Mouse (Mus musculus): ENCODE data around the gene Asb3. TPM values are rescaled to one million over a fixed set of nuclear protein-coding genes. Genes with fewer than 3 reads are reported as not detected.
A peak's percentile ranks its signal among the peaks of the same experiment; 100 is the strongest.

Gene Asb3
- 35.9 and 41.2 TPM in 2 replicates for polyA plus RNA-seq (2015; fragmentation: Nextera tagmentation; extraction: Ambion mirVana)

GRCm38 (mm10) chr11:30885171-30885871 lies at the start of gene Asb3, which contains the start of gene Gpr75:
Gene Asb3 (plus strand): TSS chr11:30885416.
Gene Gpr75 (plus strand): TSS chr11:30885358.
- 2% methylated on average over 40 of the region's 41 CpGs for WGBS

GRCm38 (mm10) chr11:30838793-30839192 lies 46.4 kb upstream of the Asb3 start:
- H3K4me2 ChIP-seq (replicated peaks), result no peak overlapping the region
- 96% methylated on average over 2 of the region's 2 CpGs for WGBS
- ATAC-seq (replicated peaks), result no peak

More at GRCm38 (mm10) chr11:30885171-30885871, at the start of gene Asb3, which contains the start of gene Gpr75:
- H3K27me3 ChIP-seq, result no peaks in the 10 kb centered on the region
- peak within 1 kb of the TSS; percentile 77 for H3K4me3 ChIP-seq
- peaks cover 5% of the 10 kb centered on the region; the same call in 1 of the 2 replicates for H3K4me1 ChIP-seq
- H3K4me2 ChIP-seq (replicated peaks), result peak within 1 kb of the TSS; percentile 81
- peak within 1 kb of the TSS; percentile 92 for H3K9ac ChIP-seq (replicated peaks)
- ATAC-seq (replicated peaks), result peak; percentile 97
- no peaks in the 10 kb centered on the region for H3K9me3 ChIP-seq
- H3K27ac ChIP-seq (replicated peaks), result peak within 1 kb of the TSS; percentile 70
- H3K36me3 ChIP-seq, result no peaks in the 10 kb centered on the region

DNA sequence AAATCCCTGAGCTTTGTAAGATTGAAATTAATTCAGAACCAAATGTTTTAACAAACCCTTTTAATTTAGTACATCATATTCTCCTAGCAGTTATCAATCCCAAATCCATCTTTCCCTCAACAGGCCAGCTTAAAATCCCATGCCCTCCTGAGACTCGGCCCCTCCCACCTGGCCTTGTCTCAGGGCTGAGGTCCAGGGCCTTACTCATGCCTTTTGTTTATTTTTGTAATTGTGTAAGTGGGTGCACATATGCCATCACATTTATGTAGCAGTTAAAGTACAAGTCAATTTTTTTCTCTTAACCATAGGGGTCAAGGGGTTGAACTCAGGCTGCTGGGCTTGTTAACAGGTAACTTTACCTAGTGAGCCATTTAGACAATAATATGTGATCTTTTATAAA lies 40.9 kb upstream of the Asb3 start:
- Histone ChIP-seq H3K36me3 (peaks cover 42% of the 10 kb centered on the region), H3K4me1 (no peaks in the 10 kb centered on the region), H3K4me3 (no peak overlapping the region), H3K9me3 (no peaks in the 10 kb centered on the region), H3K27me3 (no peaks in the 10 kb centered on the region), H3K9ac (replicated peaks) (no peak overlapping the region), H3K27ac (replicated peaks) (no peak overlapping the region), H3K4me2 (replicated peaks) (no peak overlapping the region)
- no peak for ATAC-seq (replicated peaks)
- 90% methylated on average over 1 of the region's 1 CpGs for WGBS

More at GRCm38 (mm10) chr11:30838793-30839192, 46.4 kb upstream of the Asb3 start:
- H3K27me3 ChIP-seq, result no peaks in the 10 kb centered on the region
- no peaks in the 10 kb centered on the region for H3K9me3 ChIP-seq
- H3K27ac ChIP-seq (replicated peaks), result no peak overlapping the region
- H3K36me3 ChIP-seq, result peaks cover 47% of the 10 kb centered on the region
- H3K9ac ChIP-seq (replicated peaks), result no peak overlapping the region
- H3K4me3 ChIP-seq, result no peak overlapping the region
- no peaks in the 10 kb centered on the region for H3K4me1 ChIP-seq

- no peak for ATAC-seq (replicated peaks)
- Histone ChIP-seq H3K36me3 (peaks cover 49% of the 10 kb centered on the region), H3K9ac (replicated peaks) (no peak overlapping the region), H3K27me3 (no peaks in the 10 kb centered on the region), H3K4me3 (no peak overlapping the region), H3K9me3 (no peaks in the 10 kb centered on the region), H3K27ac (replicated peaks) (no peak overlapping the region), H3K4me1 (no peaks in the 10 kb centered on the region), H3K4me2 (replicated peaks) (no peak overlapping the region)
Observed at GRCm38 (mm10) chr11:30872425-30872824, 12.8 kb upstream of the Asb3 start.

DNA sequence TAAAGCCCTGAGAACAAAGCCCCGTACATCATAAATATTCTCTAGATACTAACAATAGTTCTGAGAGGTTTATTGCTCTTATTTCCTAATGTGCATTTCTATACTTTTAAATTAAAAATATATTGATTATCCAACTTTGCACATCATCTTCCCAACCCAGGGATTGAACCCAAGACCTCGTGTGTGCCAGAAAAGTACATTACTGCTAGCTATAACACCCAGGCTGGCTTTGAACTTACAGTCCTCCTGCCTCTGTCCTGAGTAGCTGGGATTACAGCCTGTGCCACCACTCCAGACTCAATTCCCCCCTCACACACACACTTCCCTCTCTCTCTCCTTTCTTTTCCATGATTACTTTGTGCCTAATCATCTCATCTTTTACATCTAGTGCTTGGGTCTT lies 2.9 kb downstream of the Asb3 start:
- WGBS, result 90% methylated on average over 2 of the region's 2 CpGs
- H3K27ac ChIP-seq (replicated peaks), result no peak overlapping the region
- H3K9me3 ChIP-seq, result no peaks in the 10 kb centered on the region
- no peaks in the 10 kb centered on the region for H3K27me3 ChIP-seq
- H3K9ac ChIP-seq (replicated peaks), result no peak overlapping the region
- H3K4me1 ChIP-seq, result peaks cover 5% of the 10 kb centered on the region; the same call in 1 of the 2 replicates
- ATAC-seq (replicated peaks), result no peak
- H3K36me3 ChIP-seq, result no peaks in the 10 kb centered on the region
- no peak overlapping the region for H3K4me2 ChIP-seq (replicated peaks)
- no peak overlapping the region for H3K4me3 ChIP-seq

DNA sequence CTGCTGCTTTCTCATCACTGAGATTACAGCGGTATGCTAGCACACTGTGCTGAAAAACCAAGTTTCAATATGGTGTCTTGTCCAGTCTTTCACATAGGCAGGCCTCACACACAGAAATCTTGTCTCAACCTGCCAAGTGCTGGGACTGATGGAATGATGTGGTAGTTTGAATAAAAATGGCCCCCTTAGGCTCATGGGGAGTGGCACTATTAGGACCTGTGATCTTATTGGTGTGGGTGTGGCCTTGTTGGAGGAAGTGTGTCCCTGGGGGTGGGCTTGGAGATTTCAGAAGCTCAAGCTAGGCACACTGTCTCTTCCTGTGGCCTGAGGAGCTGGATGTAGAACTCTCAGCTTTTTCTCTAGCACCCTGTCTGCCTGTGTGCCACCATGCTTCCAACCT lies 11.0 kb downstream of the Asb3 start:
- WGBS, result 93% methylated on average over 1 of the region's 1 CpGs
- H3K9me3 ChIP-seq, result no peaks in the 10 kb centered on the region
- H3K4me3 ChIP-seq, result no peak overlapping the region
- no peak overlapping the region for H3K9ac ChIP-seq (replicated peaks)
- H3K27me3 ChIP-seq, result no peaks in the 10 kb centered on the region
- H3K4me2 ChIP-seq (replicated peaks), result no peak overlapping the region
- H3K27ac ChIP-seq (replicated peaks), result no peak overlapping the region
- H3K4me1 ChIP-seq, result no peaks in the 10 kb centered on the region
- H3K36me3 ChIP-seq, result no peaks in the 10 kb centered on the region
- no peak for ATAC-seq (replicated peaks)

DNA sequence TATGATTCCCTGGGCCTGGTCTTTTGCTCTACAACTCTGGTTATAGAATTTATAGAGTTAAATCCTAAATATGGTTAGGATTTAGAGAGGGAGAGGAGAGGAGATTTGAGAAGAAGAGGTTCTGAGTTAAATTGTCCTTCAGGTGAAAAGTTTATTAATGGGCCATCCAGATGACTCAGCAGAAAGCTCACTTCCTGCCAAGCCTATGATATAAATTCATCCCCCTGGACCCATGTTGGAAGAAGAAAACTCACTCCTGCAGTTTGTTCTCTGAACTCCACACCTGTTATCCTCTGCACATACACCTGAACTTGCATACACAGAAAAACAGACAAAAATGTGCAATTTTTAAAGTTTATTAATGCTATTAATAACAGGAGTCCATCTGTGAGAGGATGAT lies 14.1 kb downstream of the Asb3 start:
- H3K27ac ChIP-seq (replicated peaks), result no peak overlapping the region
- H3K27me3 ChIP-seq, result no peaks in the 10 kb centered on the region
- H3K9ac ChIP-seq (replicated peaks), result no peak overlapping the region
- H3K4me1 ChIP-seq, result no peaks in the 10 kb centered on the region
- no peak overlapping the region for H3K4me2 ChIP-seq (replicated peaks)
- no peak overlapping the region for H3K4me3 ChIP-seq
- no peaks in the 10 kb centered on the region; the same call in 1 of the 2 replicates for H3K9me3 ChIP-seq
- no peaks in the 10 kb centered on the region for H3K36me3 ChIP-seq
- ATAC-seq (replicated peaks), result no peak

DNA sequence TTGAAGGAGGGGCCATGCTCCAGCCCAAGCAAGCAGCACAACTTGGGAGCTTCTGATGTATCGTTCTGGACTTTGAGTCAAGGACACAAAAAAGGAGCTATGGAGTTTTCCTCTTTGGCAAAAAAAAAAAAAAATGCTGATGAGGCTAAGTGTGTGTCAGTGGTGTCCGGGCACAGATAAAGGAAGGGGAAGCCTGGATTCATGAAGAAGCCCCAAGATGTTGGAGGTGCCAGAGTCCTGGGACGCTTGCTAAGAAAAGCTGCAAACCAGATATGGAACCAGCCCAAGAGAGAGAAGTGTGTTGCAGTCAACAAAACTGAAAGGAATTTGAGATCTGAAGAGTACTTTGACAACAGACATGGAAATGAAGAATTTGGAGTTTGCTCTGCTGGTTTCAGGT lies 27.1 kb downstream of the Asb3 start:
- no peak for ATAC-seq (replicated peaks)
- no peaks in the 10 kb centered on the region for H3K4me1 ChIP-seq
- WGBS, result 96% methylated on average over 3 of the region's 3 CpGs
- no peaks in the 10 kb centered on the region for H3K27me3 ChIP-seq
- no peaks in the 10 kb centered on the region for H3K9me3 ChIP-seq
- H3K9ac ChIP-seq (replicated peaks), result no peak overlapping the region
- no peak overlapping the region for H3K4me3 ChIP-seq
- no peak overlapping the region for H3K4me2 ChIP-seq (replicated peaks)
- no peak overlapping the region for H3K27ac ChIP-seq (replicated peaks)
- no peaks in the 10 kb centered on the region; the same call in 1 of the 2 replicates for H3K36me3 ChIP-seq

- Histone ChIP-seq H3K4me3 (no peak overlapping the region), H3K4me2 (replicated peaks) (no peak overlapping the region), H3K36me3 (0 out of 2 replicates have a peak, but pooled peaks cover 2% of the 10 kb centered on the region), H3K9me3 (no peaks in the 10 kb centered on the region), H3K27ac (replicated peaks) (no peak overlapping the region), H3K27me3 (no peaks in the 10 kb centered on the region), H3K4me1 (no peaks in the 10 kb centered on the region), H3K9ac (replicated peaks) (no peak overlapping the region)
- ATAC-seq (replicated peaks), result no peak
- WGBS, result 35% methylated on average over 1 of the region's 1 CpGs
Observed at GRCm38 (mm10) chr11:30920641-30921040, 35.4 kb downstream of the Asb3 start.

DNA sequence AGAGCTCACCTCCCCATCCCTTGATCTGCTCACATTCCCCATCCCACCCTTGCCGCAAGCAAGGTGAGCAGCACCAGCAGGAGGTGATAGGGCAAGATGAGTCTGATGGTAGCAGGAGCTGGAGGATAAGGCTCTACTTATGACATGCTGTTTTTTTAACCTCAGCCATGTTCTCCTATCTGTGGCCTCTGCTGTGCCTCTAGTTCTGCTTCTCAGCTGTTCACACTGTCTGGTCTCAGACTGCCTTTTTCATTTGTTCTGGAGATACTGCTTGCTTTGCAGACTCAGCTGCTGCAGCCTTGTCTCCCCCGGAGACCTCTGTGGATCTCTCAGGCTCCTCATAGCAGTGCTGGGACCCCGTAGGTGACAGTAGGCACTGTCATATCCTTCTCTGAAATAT lies 38.1 kb downstream of the Asb3 start:
- H3K4me2 ChIP-seq (replicated peaks), result no peak overlapping the region
- ATAC-seq (replicated peaks), result no peak
- H3K36me3 ChIP-seq, result peaks cover 11% of the 10 kb centered on the region; the same call in 1 of the 2 replicates
- H3K4me1 ChIP-seq, result no peaks in the 10 kb centered on the region
- H3K27ac ChIP-seq (replicated peaks), result no peak overlapping the region
- H3K27me3 ChIP-seq, result no peaks in the 10 kb centered on the region
- no peak overlapping the region for H3K9ac ChIP-seq (replicated peaks)
- no peaks in the 10 kb centered on the region for H3K9me3 ChIP-seq
- no peak overlapping the region for H3K4me3 ChIP-seq
- 98% methylated on average over 3 of the region's 3 CpGs for WGBS

GRCm38 (mm10) chr11:30928079-30928478 lies 42.9 kb downstream of the Asb3 start:
- H3K4me3 ChIP-seq, result no peak overlapping the region
- H3K9ac ChIP-seq (replicated peaks), result no peak overlapping the region
- H3K27me3 ChIP-seq, result no peaks in the 10 kb centered on the region
- no peaks in the 10 kb centered on the region for H3K4me1 ChIP-seq
- H3K4me2 ChIP-seq (replicated peaks), result no peak overlapping the region
- no peak overlapping the region for H3K27ac ChIP-seq (replicated peaks)
- no peaks in the 10 kb centered on the region for H3K9me3 ChIP-seq
- no peak for ATAC-seq (replicated peaks)
- peaks cover 29% of the 10 kb centered on the region for H3K36me3 ChIP-seq

GRCm38 (mm10) chr11:30928498-30928897 lies 43.3 kb downstream of the Asb3 start:
- H3K27ac ChIP-seq (replicated peaks), result no peak overlapping the region
- H3K27me3 ChIP-seq, result no peaks in the 10 kb centered on the region
- ATAC-seq (replicated peaks), result no peak
- no peak overlapping the region for H3K4me2 ChIP-seq (replicated peaks)
- WGBS, result 100% methylated on average over 1 of the region's 1 CpGs
- no peaks in the 10 kb centered on the region for H3K9me3 ChIP-seq
- no peaks in the 10 kb centered on the region for H3K4me1 ChIP-seq
- no peak overlapping the region for H3K9ac ChIP-seq (replicated peaks)
- no peak overlapping the region for H3K4me3 ChIP-seq
- peaks cover 29% of the 10 kb centered on the region for H3K36me3 ChIP-seq

GRCm38 (mm10) chr11:30943522-30943921 lies 58.3 kb downstream of the Asb3 start:
- no peaks in the 10 kb centered on the region for H3K27me3 ChIP-seq
- no peaks in the 10 kb centered on the region for H3K9me3 ChIP-seq
- no peak overlapping the region for H3K27ac ChIP-seq (replicated peaks)
- H3K4me3 ChIP-seq, result no peak overlapping the region
- H3K4me1 ChIP-seq, result no peaks in the 10 kb centered on the region
- no peak overlapping the region for H3K9ac ChIP-seq (replicated peaks)
- peaks cover 65% of the 10 kb centered on the region for H3K36me3 ChIP-seq
- no peak for ATAC-seq (replicated peaks)
- no peak overlapping the region for H3K4me2 ChIP-seq (replicated peaks)
- WGBS, result 98% methylated on average over 2 of the region's 2 CpGs

Measured in forebrain, embryonic 15.5 days (tissue).